Mouse (Mus musculus): ENCODE results near the gene Phrf1.

The Phrf1 gene

GRCm38 (mm10) chr7:141228279-141229067, at the start of gene Phrf1:
TSS of gene Phrf1 (plus strand) at chr7:141228784.
- DNase-seq (ENCODE audit: low spot score), result peak; percentile 98

- DNase-seq (ENCODE audit: low spot score), result no peak
These were observed 40.4 kb upstream of the Phrf1 start for GRCm38 (mm10) chr7:141188194-141188593.

GRCm38 (mm10) chr7:141188733-141189132, 39.9 kb upstream of the Phrf1 start:
- no peak for DNase-seq (ENCODE audit: low spot score)

GRCm38 (mm10) chr7:141190220-141190619, 38.4 kb upstream of the Phrf1 start:
- DNase-seq (ENCODE audit: low spot score), result no peak

GRCm38 (mm10) chr7:141191036-141191435, 37.5 kb upstream of the Phrf1 start:
- peak; percentile 50 for DNase-seq (ENCODE audit: low spot score)

- DNase-seq (ENCODE audit: low spot score), result peak; percentile 51
These were observed 36.5 kb upstream of the Phrf1 start for GRCm38 (mm10) chr7:141191796-141192685.

- peak; percentile 39 for DNase-seq (ENCODE audit: low spot score)
These were observed 35.7 kb upstream of the Phrf1 start for GRCm38 (mm10) chr7:141192776-141193347.

GRCm38 (mm10) chr7:141193348-141193856, 35.2 kb upstream of the Phrf1 start:
- peak; percentile 69 for DNase-seq (ENCODE audit: low spot score)

GRCm38 (mm10) chr7:141193948-141194347, 34.6 kb upstream of the Phrf1 start, which contains the start of the genes Hras and Lrrc56:
TSS of gene Hras (minus strand) at chr7:141194005.
TSS of gene Lrrc56 (plus strand) at chr7:141194157.
- peak; percentile 99 for DNase-seq (ENCODE audit: low spot score)

- DNase-seq (ENCODE audit: low spot score), result no peak
These were observed 34.2 kb upstream of the Phrf1 start for GRCm38 (mm10) chr7:141194409-141194808.

- peak; percentile 98 for DNase-seq (ENCODE audit: low spot score)
These were observed 33.8 kb upstream of the Phrf1 start for GRCm38 (mm10) chr7:141194830-141195229.

GRCm38 (mm10) chr7:141195754-141196153, 32.8 kb upstream of the Phrf1 start:
- DNase-seq (ENCODE audit: low spot score), result no peak

GRCm38 (mm10) chr7:141196619-141197282, 31.8 kb upstream of the Phrf1 start:
- DNase-seq (ENCODE audit: low spot score), result no peak

GRCm38 (mm10) chr7:141198121-141198520, 30.5 kb upstream of the Phrf1 start:
- DNase-seq (ENCODE audit: low spot score), result no peak

- DNase-seq (ENCODE audit: low spot score), result no peak
These were observed 24.0 kb upstream of the Phrf1 start for GRCm38 (mm10) chr7:141204546-141204945.

- peak; percentile 38 for DNase-seq (ENCODE audit: low spot score)
These were observed 23.1 kb upstream of the Phrf1 start for GRCm38 (mm10) chr7:141205504-141205903.

GRCm38 (mm10) chr7:141206182-141206937, 22.2 kb upstream of the Phrf1 start:
- DNase-seq (ENCODE audit: low spot score), result peak; percentile 39

GRCm38 (mm10) chr7:141209526-141209925, 19.1 kb upstream of the Phrf1 start:
- DNase-seq (ENCODE audit: low spot score), result no peak

- no peak for DNase-seq (ENCODE audit: low spot score)
These were observed 18.4 kb upstream of the Phrf1 start for GRCm38 (mm10) chr7:141210137-141210536.

GRCm38 (mm10) chr7:141210606-141211131, 17.9 kb upstream of the Phrf1 start:
- DNase-seq (ENCODE audit: low spot score), result no peak

- no peak for DNase-seq (ENCODE audit: low spot score)
These were observed 15.5 kb upstream of the Phrf1 start for GRCm38 (mm10) chr7:141213133-141213532.

All from testis, postnatal 10 days (tissue).